Mouse (Mus musculus) kidney, postnatal 14 days (tissue): ENCODE data around the gene Capn10.
A peak's percentile ranks its signal among the peaks of the same experiment; 100 is the strongest.

Experiments used
- DNase-seq: peaks from one replicate; pipeline ENCODE4 v3.0.0; 2022; ENCODE audit warnings: mixed read lengths

Gene Capn10

GRCm38 (mm10) chr1:92979073-92979602 is 45.0 kb downstream of the Capn10 start:
- no peak for DNase-seq

DNA sequence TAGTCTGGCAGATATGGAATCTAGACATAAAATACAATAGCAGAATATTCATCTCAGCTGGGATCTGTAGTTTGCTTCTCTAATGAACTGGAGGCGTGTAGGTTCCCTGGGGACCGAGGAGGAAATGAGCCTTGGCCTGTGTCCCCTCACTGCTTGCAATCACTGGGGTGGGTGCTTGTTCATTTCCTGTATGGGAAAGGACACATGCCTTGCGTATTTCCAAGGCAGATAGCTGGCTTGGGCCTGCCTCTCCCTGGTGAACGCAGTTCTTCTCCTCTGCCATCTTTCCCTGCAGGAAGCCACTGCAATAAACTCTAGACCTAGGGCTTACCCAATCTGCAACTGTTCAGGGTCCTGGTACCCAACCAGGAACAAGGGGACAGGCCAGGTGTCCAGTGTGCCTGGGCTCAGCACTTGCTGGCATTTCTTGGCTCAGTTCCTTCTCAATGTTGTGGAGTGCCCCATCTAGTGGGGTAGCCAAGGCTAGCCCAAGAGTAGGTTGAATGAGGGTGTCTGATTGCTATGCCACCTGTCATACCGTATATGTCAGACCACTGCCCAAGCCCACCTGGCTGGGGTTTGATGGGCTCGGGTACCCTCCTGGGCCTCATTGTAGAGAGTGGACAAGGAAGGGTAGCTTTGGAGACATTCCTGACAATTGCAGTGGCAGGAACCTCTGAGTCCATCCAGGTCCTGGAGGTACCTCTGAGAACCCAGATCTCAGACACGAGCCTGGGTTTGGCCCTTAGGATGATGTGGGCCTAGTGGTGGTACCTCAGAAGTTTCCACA is 47.1 kb downstream of the Capn10 start:
- peak; percentile 80 for DNase-seq

- no peak for DNase-seq
These were observed 48.9 kb downstream of the Capn10 start for GRCm38 (mm10) chr1:92982931-92983605.

- DNase-seq = no peak
These were observed 50.8 kb downstream of the Capn10 start for GRCm38 (mm10) chr1:92984999-92985398.

DNA sequence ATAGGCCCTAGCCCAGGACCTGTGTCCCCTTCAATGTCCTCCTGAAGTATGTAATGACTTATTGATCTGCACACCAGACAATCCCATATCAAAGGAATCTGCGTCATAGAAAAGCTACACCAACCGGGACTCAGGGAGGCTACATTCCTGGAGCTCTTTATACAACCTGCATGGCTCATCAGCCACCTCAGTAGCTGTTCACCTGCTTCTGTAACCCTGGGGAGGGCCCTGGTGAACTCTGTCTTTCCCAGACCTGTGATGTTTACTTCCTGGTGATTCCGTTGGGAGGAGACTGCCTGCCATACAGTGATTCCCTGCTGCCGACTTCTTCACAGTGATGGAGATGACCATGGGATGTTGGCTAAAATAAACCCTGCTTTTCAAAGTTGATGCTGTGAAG is 54.7 kb downstream of the Capn10 start:
- DNase-seq = no peak

DNA sequence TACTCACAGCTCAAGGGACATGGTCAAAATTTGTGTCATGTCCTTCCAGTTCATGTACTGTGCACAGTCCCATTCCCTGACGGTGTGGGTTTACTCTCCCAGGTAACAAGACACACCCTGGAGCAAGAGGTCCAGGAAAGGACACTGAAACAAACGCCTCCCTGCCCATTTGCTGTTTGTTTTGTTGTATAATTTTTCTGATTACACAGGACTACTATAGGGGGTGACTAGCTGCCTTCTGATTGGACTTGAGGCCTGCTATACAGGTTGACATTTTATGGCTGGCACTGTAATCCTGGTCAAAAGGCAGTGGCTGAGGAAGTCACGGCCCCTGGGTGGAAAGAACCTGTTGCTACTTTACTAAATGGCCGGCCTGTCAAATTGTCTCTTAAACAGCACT is 55.7 kb downstream of the Capn10 start:
- no peak for DNase-seq

DNA sequence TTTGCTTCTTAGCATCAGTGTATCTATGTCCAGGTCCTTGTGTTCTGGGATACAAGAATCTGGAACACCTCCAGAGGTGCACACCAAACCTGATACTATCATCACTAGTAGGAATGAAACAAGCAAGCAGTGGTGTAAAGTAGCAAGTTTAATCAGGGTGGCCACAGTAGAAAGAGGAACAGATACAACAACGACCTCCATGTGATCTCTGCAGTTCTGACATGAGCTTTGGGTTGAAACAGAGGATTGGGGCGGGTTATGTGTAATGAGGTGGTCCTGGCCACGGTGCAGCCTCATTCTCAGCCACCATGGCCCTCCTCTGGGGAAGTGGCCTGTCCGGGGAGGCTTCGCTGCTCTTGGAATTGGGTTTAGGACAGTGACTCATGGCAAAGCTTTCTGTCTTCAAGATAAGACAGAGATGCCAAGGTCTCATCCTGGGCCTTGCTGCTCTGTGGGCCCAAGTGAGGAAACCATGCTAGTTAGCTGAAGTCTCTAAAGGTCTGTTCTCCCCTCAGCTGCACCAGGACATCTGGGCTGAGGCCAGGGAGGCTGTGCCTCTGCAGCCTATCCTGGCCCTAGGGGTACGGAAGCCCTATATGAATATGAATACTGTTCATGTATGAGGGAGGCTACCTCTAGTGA is 58.2 kb downstream of the Capn10 start:
- no peak for DNase-seq

- no peak for DNase-seq
These were observed 58.7 kb downstream of the Capn10 start for GRCm38 (mm10) chr1:92992880-92993279.
